Mouse (Mus musculus) heart, adult 2 months (tissue): ENCODE measurements around the gene Mgmt.

Experiments used
- CTCF ChIP-seq: fragments of 200-600 bp; IDR thresholded peaks from 2 replicates; pipeline ENCODE4 v1.8.1; 2022; ENCODE audit warnings: antibody characterized with exemption, mild to moderate bottlenecking, moderate library complexity
- EP300 ChIP-seq: fragments of 200-500 bp; IDR thresholded peaks from 2 replicates; pipeline ENCODE4 v1.6.1; 2011; ENCODE audit warnings: low read depth, low read length, control low read depth; ENCODE audit not compliant: insufficient read depth
- POLR2A ChIP-seq: fragments of 200-500 bp; IDR thresholded peaks from 2 replicates; pipeline ENCODE4 v1.6.1; 2011; ENCODE audit warnings: mild to moderate bottlenecking, low read depth, low read length, control low read depth; ENCODE audit not compliant: insufficient read depth

GRCm38 (mm10) chr7:136850339-136850738, 44.1 kb upstream of the Mgmt start:
- no peak for TF ChIP-seq CTCF
- TF ChIP-seq POLR2A, result 0 out of 2 replicates have a peak, but pooled peaks have one; percentile 9
- peak; percentile 83 for TF ChIP-seq EP300
